Mouse (Mus musculus) left cerebral cortex, adult 18-20 months (tissue): ENCODE measurements around the gene Wdr11. TPM values are rescaled to one million over a fixed set of nuclear protein-coding genes. Genes with fewer than 3 reads are reported as not detected.
A peak's percentile ranks its signal among the peaks of the same experiment; 100 is the strongest.

Experiments used
- DNase-seq, 2 experiments: peaks; one replicate each; pipeline ENCODE4 v3.0.0; 2021 to 2022; ENCODE audit warnings: low spot score in 2 of 2, mixed read lengths in 1 of 2
- total RNA-seq, 2 experiments: library from RNA; stranded (reverse); gene quantifications; 2 replicates each; pipeline ENCODE4 v1.2.3; 2021

Gene Wdr11
- total RNA-seq, 2 experiments from 2014 or later: 39.9 to 41.6 TPM

GRCm38 (mm10) chr7:129651781-129652180, 60.1 kb downstream of the Wdr11 start:
- DNase-seq: no peak

GRCm38 (mm10) chr7:129652901-129653460, 61.3 kb downstream of the Wdr11 start:
- DNase-seq: peak in 1 of 2 experiments; percentile 18

- DNase-seq: peak; percentile 59 to 83
These were observed 62.2 kb downstream of the Wdr11 start for GRCm38 (mm10) chr7:129653791-129654271.

- DNase-seq: no peak
These were observed 63.3 kb downstream of the Wdr11 start for GRCm38 (mm10) chr7:129654923-129655322.

- no peak for DNase-seq
These were observed 64.1 kb downstream of the Wdr11 start for GRCm38 (mm10) chr7:129655604-129656226.

GRCm38 (mm10) chr7:129657867-129658266, 66.2 kb downstream of the Wdr11 start:
- no peak for DNase-seq

- DNase-seq: no peak
These were observed 68.1 kb downstream of the Wdr11 start for GRCm38 (mm10) chr7:129659755-129660154.

GRCm38 (mm10) chr7:129660546-129660945, 68.9 kb downstream of the Wdr11 start:
- no peak for DNase-seq

GRCm38 (mm10) chr7:129662051-129662789, 70.6 kb downstream of the Wdr11 start:
- peak in 1 of 2 experiments; percentile 7 for DNase-seq

- DNase-seq: no peak
These were observed 72.3 kb downstream of the Wdr11 start for GRCm38 (mm10) chr7:129663781-129664505.

GRCm38 (mm10) chr7:129665411-129665810, 73.7 kb downstream of the Wdr11 start:
- DNase-seq: no peak

- DNase-seq: no peak
These were observed 74.3 kb downstream of the Wdr11 start for GRCm38 (mm10) chr7:129665921-129666320.

- DNase-seq: no peak
These were observed 74.9 kb downstream of the Wdr11 start for GRCm38 (mm10) chr7:129666526-129666925.

- DNase-seq: no peak
These were observed 78.6 kb downstream of the Wdr11 start for GRCm38 (mm10) chr7:129670280-129670679.

GRCm38 (mm10) chr7:129671675-129672651, 80.3 kb downstream of the Wdr11 start:
- DNase-seq: no peak

GRCm38 (mm10) chr7:129673776-129674175, 82.1 kb downstream of the Wdr11 start:
- no peak for DNase-seq

- no peak for DNase-seq
These were observed 82.9 kb downstream of the Wdr11 start for GRCm38 (mm10) chr7:129674558-129674957.

- no peak for DNase-seq
These were observed 84.2 kb downstream of the Wdr11 start for GRCm38 (mm10) chr7:129675852-129676251.

GRCm38 (mm10) chr7:129677141-129677540, 85.5 kb downstream of the Wdr11 start:
- no peak for DNase-seq

GRCm38 (mm10) chr7:129678431-129678830, 86.8 kb downstream of the Wdr11 start:
- DNase-seq: no peak
